Mouse (Mus musculus) mature B cell (primary cell): ENCODE measurements around the gene Prr15.

Source experiments
- in situ Hi-C: fragments of 300-500 bp; cut with MboI; formaldehyde crosslinking; loops from 2 replicates; pipeline ENCODE4 v1.14.3; 2019

Prr15 gene

DNA sequence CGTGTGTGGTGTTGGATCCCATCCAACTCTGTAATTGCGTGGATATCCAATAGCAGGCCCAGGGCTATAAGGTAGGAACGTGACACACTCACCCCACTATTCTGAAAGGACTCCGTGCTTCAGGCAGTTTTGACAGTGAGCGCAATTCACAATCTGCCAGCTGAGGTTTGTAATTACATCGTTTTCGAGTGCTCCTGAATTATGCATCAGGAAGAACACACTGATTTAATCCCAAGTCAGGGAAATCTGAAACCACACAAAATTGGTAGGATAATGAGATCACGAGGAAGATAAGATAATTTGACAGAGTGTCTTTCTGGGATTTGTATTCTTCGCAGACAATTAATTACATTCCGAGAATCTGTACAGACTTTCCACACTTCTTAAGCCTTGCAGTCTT is 6.1 kb downstream of the Prr15 start:
- in situ Hi-C loops = no loop called here

DNA sequence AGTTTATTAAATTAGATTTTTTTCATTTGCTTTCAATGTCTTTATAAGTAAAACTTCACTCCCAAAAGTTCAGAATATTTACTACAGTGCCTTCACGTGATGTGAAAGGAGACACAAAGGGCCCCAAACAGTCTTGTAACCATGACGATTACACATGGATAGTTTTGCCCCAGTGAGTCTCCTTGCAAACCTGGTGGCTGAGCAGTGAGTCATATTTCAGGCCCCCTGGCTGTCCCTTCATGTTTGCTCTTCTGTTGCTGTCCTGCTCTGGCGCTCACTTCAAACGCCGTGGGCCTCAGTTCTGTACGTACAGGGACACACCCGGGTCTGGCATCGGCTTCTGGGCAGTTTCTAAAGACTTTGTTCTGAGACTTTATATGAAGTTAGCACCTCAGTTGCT is 6.6 kb downstream of the Prr15 start:
- in situ Hi-C loops = no loop called here

- in situ Hi-C loops = no loop called here
Measured at GRCm38 (mm10) chr6:54333116-54333651, 7.5 kb downstream of the Prr15 start.

DNA sequence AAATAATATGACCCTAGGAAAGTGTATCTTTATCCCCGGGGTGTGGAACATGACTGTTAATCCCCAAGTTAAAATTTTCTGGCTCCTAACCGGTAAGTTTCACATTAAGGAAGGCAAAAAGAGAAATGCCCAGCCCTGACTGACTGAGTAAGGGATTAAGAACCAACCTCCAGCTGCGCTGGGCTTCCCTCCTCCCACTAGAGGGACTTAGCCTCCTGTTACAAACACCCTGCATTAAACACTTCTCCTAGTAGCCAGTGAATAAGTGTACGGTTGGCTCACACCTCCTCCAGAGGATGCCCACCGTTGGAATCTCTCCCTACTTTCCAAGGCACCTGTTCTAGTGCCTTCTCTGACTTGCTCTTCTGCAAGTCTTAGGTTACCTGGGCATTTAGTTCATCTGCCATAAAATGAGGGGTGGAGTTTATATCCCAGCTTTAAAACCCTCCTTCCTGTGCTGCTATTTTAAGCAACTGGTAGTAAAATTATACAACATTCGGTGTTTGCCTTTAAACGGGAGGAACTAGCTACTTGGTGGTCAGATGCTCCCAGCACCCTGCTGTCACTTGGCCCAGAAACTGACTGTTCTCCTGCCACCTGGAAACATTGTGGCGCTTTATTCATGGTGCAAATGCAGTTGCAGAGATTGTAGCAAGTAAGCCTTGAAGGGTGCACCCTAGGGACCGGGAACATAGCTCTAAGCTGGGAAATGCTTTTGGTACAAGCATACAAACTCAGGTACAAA is 8.2 kb downstream of the Prr15 start:
- in situ Hi-C loops = no loop called here

- in situ Hi-C loops = no loop called here
Measured at GRCm38 (mm10) chr6:54337321-54337720, 11.7 kb downstream of the Prr15 start.

GRCm38 (mm10) chr6:54341133-54341532 is 15.5 kb downstream of the Prr15 start:
- in situ Hi-C loops = no loop called here

DNA sequence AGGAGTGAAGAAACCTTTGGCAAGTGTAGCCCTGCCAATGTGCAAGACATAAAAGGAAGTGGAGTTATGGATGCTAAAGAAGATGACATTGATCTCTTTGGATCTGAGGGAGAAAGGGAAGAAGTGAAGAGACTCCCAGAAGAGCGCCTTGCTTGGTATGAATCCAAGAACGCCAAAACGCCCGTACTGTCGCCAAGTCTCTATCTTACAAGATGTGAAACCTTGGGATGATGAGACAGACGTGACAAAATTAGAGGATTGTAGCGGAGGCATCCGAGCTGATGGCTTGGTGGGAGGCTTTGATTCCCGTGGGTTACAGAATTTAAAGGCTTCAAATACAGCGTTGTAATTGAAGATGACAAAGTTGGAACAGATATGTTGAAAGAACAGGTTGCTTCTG is 16.6 kb downstream of the Prr15 start:
- in situ Hi-C loops = no loop called here

GRCm38 (mm10) chr6:54351860-54352259 is 26.2 kb downstream of the Prr15 start:
- in situ Hi-C loops = no loop called here

- in situ Hi-C loops = no loop called here
Measured at GRCm38 (mm10) chr6:54352931-54353690, 27.5 kb downstream of the Prr15 start.

- in situ Hi-C loops = no loop called here
Measured at GRCm38 (mm10) chr6:54353698-54354097, 28.1 kb downstream of the Prr15 start.

DNA sequence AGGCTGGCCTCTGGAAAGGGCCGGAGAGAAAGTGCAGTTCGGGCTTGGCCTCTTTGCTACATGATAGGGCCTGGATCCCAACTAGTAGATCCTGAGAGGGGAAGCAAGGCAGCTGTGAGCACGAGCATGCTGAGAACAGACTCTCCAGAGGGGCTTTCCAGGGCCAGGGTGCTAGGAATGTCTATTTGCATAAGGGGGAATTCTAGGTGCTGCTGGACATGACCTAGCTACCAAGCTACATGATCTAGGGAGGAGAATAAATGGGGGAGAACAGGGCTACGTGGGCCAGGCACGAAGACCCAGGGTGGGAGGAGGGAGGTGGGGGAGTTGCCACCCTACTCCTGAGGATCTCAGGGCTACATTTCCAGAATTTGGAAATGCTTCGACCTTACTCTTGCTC is 30.0 kb downstream of the Prr15 start:
- in situ Hi-C loops = no loop called here

DNA sequence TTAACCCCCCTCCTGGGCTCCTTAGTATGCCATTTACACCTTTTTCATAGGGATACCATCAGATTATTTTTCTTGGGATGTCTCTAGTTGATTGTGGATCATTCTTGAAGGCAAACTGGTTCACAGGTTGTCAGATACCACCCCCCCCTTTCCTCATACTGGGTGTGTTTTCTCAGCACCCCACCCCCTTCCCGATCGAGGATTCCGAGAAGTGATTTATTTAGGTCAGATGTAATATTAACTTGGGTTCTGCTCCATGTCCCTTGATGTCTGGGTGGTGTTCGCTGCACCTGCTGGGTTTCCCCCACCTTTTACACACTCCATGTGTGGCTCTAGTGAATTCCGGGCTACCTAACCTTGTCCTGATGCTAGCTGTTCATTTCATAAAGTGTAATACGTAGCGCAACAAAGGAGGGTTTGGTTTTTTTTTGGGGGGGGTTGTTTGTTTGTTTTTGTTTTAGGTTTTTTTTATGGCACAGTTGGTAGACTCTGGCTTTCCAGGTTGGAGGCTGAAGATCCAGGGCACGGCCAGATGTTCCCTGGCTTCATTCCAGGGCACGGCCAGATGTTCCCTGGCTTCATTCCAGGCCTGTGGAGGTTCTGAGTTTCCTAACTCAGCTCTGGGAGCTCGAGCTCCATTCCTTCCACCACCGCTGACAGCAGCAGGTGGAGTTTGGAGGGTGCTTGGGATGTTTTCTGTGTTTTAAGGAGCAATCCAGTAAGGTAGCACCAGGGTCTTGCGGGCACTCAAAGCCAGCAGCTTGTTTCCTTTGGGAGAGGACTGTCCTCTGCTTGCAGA is 37.1 kb downstream of the Prr15 start:
- in situ Hi-C loops = no loop called here

GRCm38 (mm10) chr6:54364406-54365136 is 38.9 kb downstream of the Prr15 start:
- in situ Hi-C loops = no loop called here

DNA sequence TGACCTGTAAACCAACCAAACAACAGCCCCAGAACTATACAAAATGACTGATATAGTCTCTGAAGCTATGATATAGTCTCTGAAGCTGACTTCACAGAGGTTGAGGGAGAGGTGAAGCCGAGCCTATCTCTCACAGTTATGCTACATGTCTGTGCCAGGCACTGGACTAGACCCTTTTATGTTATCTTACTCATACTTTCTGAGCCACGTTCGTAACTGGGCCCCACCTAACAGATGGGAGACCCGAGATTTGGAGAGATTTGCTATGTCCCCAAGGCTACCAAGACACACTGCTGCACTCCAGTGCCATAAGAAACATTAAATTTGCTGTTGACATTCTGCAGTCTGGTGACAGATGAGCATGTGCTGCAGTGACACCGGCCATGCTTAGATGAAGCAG is 41.0 kb downstream of the Prr15 start:
- in situ Hi-C loops = no loop called here

GRCm38 (mm10) chr6:54368071-54368470 is 42.4 kb downstream of the Prr15 start:
- in situ Hi-C loops = no loop called here

- in situ Hi-C loops = no loop called here
Measured at GRCm38 (mm10) chr6:54369913-54370542, 44.4 kb downstream of the Prr15 start.

DNA sequence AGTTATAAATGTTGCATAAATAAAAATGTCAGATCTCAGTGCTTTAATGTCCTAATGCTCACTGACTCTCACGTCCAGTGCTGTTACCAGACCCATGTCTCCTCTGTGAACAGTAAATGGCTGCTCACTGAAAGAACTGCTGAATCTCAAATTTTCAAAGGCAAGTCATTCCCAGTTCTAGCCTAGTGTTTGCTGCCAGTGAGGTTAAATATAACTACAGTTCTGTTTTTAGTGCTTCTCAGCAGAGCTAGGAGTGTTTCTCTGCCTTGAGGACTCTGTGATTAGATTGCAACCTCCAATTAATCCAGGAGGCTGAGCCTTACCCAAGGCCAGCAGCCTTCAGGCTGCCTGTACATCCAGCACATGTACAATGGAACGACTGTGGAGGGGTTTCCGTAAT is 46.2 kb downstream of the Prr15 start:
- in situ Hi-C loops = no loop called here

DNA sequence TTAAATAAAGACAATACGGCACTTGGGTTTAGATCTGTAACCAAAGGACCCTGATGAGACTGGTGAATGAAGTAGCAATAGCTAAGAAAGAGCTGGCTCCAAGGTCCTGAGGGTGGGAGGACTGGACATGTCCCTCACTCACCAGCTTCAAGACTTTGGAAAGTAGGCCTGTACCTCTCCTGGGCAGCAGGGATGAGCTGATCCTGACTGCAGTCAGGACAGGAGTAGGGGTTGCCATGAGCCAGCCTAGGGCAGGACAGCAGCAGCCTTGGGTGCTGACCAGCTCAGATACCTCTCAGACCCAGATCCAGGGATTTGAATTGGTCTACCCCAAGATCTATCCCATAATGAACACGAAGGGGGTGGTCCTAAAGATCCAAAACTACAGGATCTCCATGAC is 53.7 kb downstream of the Prr15 start:
- in situ Hi-C loops = no loop called here
